Mouse (Mus musculus) natural killer cell, adult 2 months (primary cell): ENCODE measurements around the gene Zfp933.
A peak's percentile ranks its signal among the peaks of the same experiment; 100 is the strongest.
"Not testable (repeated sequence)": the region's sequence is repeated elsewhere in the genome, so short reads cannot be mapped to it uniquely, and the experiment has no call there.

Experiments
- DNase-seq, 2 experiments: peaks; one replicate each; pipeline ENCODE4 v3.0.0; 2022; ENCODE audit warnings: low spot score in 2 of 2

The Zfp933 gene

DNA sequence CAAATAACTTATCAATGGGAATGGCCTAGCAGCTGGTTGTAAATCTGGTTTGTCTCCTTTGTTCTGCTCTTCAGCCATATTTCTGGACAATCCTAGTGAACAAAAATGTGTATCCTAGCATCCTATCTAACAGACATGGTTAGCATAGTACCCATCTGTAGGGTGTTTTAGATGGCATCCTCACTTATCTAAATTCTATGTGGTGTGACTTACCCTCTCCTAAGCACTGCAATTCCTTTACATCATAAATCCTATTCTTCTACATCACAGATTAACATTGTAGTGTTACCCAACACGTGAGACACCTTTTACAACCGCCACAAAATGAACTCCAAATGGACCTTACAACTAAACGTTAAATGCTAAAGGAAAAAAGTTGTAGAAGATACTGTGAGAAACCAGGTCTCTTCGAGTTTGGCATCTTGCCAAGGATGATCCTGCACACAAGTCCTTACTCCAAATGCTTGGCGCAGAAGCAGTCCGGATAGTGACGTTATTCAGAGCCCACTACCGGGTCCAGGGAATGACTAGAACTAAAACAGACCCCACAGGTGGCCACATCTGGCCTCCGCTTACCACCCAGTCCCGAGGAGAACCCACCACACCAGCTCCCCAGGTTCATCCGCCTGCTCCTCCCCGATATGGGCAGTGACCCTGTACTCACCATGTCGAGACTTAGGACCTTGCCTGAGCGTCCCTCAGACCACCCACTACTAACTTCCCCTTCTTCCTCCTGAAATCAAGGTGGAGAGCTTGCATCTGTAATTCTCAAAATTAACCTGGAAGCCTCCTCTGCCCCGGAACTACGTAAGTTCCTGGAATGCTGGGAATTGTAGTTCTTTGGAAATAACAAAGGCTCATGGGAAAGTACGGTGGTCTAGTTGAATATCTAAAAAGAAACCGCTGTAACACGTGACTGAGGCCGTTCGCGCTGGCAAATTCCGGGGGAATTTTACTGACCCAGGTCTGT, at the start of gene Zfp933:
TSS of gene Zfp933 (minus strand) at position 753 of the 970 bp plus-strand sequence.
- DNase-seq, result peak; percentile 69 to 72

DNA sequence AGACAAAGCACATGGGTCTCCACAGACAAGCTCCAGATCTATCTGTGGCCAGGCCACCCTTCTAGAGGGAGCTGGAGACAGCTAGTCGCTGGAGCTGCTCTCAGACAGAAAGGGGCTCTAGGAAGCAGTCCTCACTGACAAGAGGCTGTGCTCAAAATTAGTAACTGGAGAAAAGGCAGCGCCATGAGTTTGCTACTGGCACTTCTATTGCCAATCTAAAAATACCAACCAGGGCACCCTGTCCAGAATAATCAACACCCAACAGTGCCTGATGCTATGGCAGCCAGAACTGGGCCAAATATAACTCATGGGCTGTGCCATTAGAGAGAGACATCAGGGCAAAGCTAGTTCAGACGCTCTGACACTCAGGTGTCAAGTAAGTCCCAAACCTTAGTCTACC, 49.2 kb upstream of the Zfp933 start:
- no peak for DNase-seq

DNA sequence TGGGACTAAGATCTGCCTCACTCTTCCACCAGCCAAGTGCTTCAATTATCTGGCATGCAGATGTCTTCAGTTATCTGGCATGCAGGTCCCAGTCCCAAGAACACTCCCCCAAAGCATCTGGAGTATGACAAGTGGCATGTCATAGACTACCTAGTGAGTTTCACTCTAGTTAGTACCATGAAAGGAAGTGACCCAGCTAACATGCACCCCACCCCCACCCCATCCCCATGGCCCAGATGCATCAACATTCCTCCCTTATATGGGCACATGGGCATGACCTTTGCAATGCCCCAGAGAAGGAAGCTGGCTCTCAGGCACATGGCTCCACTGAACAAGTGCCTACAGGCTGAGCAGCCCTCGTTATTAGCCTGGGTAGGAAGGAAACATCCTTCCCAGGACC, 48.2 kb upstream of the Zfp933 start:
- DNase-seq, result no peak

DNA sequence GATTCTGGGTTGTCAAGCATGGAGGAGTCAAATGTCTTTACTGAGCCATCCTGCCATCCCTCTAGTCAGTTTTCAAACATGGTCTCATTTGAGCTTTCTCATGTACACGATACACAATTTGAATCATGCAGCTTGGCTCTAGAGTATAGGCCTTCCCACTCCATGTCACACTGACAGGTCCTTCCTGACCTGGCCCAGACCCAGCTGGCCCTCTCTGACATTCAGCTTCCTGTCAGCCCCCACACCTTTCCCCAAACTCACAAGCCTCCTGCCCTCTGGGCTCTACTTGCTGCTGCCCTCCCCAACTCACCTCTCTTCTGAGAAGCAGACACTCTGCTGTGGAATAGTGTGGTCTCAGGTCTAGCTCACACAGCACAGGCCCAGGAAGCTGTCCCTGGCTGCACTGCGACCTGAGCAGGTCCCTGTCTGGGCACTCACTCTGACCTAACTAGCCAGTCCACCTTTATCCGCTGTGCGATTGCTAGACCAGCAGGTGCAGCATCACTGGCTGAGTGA, 47.7 kb upstream of the Zfp933 start:
- no peak for DNase-seq

DNA sequence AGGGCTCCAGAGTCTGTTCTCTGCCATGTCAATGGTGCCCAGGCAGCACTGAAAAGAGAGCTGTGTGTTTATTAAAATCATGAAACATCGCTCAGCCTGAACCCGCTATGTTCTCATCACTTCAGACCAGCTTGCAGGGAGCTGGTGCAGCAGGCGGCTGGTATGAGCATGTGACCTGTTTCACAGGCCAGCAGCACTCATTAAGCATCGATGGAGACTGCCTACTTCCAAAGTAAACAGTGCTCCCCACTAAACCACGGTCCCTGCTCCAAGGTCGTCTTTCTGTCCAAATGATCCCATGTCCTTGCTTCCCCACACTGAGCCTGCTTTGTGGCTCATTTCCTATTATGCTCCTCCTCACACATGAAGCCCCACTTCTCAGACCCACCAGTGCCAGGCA, 42.2 kb upstream of the Zfp933 start:
- DNase-seq, result no peak

DNA sequence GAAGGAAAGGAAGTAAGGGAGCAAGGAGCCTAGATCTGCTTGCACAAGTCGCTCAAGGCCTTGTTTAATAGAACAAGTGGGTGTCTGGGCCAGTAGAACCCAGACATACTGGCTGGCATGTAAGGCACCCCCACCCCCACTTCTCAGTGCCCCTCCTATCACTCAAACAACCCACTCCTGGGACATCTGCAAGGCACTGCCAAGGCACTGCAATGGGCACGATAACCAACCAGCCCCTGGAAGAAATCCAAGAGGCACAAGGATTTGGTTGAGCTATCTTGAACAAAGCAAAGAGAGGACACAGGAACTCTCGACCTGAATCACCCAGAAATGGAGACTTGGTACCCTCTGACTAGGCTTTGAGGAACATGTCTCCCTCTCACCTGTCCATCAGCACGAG, 40.1 kb upstream of the Zfp933 start:
- DNase-seq, result no peak

DNA sequence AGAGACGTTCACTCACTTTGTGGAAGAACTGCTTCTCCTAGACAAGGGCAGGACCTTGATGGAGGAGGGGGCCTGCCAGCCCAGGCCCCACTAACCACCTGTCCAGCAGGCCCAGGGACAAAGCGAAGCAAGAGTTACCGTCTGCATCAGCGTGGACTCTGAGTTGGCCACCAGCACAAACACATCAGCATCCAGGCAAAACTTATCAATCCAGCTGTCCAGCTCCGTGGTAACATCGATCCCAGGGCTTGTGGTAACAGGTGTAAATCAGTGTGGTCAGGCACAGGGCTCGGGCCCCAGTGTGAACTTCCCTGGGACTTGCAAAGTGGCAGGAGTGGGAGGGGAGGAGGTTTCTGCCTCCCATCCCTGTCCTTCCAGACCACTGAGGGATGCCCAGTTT, 39.1 kb upstream of the Zfp933 start:
- no peak for DNase-seq

DNA sequence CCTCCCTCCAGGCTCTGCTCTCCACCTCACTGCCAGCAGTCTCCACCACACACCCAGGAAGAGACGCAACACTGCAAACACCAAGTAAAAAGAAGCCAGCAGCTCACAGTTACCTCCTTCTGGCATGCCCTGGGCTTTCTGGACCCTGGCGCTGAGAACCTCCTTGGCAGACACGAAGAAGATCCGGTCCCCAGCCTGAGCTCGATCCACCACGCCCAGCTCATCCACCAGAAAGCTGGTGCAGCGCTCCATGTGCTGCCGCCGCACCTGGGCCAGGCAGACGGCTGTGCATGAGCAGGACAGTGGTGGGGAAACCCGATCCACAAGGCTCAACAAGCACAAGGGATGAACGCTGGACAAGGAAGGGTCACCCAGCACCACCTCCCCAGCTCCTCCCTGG, 38.0 kb upstream of the Zfp933 start:
- DNase-seq, result no peak

DNA sequence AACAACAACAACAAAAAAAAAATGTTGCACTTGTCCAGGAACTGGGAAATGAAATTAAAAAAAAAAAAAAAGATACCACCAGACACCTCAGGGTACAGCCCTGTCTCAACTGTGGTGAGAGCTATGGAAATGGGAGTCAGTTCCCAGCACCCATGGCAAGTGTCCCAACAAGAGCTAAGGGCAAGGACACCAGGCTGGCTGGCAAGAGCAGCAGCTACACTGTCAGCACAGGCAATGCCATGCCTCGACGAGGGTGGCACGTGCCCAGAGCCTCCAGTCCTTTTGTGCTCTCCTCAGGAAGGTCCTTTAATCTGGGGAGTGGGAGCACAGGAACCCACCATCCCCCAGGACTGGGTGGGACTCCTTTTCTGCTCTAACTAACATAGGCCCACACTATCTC, 36.0 kb upstream of the Zfp933 start:
- DNase-seq, result no peak

DNA sequence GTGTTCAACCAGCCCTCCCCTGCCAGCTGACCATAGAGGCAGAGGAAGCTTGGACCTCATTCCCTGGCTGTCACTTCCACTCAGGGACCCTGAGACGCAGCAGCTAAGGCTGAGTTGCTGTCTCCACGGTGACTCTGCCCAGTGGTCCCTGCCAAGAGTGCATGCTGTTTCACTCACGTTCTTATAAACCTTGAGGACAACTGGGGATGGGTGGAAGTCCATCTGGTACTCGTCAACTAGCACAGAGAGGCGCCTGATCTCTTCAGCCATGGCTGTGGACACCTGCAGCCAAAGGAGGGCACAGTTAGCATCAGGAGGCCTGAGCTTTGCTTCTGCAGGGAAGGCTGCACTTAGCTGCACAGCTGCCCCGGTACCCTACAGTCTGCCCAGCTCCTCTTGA, 34.9 kb upstream of the Zfp933 start:
- no peak for DNase-seq

DNA sequence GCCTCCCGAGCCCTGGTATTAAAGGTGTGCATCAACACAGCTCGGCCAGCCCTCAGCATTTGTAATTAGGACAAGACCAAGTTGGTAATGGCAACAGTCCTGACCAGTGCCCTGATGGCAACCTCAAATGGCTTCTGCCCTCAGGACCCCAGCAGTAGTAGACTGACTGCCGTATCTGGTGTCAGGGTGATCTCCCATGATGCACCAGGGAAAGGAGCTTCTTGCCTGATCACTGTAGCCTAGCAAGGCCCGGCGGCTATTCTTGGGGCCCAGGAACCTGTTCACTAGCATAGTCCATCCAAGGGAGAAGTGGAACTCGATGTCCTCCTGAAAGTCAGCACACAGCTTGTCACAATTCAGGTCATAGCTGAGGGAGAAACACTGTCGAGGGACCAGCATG, 33.6 kb upstream of the Zfp933 start:
- DNase-seq, result no peak

DNA sequence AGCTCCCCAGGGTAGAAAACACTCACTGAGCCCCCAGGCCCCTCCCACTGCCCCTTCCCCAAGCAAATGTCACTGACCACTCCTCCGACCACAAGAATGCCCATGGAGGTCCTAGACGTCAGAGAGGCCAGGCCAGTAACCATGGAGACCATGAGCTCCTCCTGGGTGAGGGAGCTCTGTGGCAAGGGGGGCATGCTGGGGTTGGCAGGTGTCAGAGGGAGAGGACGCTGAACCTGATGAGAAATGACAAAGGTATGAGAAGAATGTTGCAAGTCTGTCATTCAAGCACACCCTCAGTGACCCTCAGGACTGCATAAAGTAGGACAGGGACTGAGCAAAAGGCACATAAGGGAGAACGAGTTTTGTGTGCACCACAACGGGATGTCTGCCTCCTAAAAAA, 31.7 kb upstream of the Zfp933 start:
- no peak for DNase-seq

DNA sequence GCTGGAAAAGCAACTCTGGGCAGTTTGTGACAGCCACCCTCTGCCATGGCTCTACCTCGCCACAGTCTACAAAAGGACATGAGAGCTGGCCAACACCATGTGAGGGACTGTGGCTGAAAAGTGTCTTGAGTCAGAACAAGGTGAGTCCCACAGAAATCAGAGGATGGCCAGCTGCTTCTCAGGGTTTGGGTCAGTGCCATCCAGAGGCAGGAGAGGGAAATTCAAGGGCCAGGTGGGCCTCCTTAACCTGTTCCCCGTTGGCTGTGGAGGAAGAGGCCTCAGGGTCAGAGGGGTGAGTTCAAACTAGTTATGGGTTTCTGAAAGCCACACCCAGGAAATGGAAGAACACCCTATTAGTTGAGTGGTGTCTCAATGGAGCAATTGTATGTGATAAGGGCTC, 31.3 kb upstream of the Zfp933 start:
- DNase-seq, result no peak

DNA sequence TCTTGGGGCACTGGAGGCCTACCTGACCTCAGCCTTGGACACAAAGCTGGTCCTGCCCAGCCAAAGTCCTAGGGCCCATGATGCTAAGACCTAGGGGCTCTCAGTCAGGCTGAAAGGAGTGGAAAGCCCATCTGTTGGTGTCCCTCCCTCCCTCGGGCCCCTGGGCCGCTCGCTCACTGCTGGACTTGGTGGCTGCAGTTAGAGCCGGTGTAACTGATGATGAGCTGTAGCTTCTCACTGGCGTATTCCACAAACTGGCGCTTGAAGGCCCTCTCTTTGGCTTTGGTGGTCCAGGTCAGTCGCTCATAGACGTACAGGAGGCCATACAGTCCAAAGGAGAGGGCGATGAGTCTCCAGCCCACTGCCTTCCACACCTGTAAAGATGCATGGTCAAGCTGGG, 30.4 kb upstream of the Zfp933 start:
- no peak for DNase-seq

DNA sequence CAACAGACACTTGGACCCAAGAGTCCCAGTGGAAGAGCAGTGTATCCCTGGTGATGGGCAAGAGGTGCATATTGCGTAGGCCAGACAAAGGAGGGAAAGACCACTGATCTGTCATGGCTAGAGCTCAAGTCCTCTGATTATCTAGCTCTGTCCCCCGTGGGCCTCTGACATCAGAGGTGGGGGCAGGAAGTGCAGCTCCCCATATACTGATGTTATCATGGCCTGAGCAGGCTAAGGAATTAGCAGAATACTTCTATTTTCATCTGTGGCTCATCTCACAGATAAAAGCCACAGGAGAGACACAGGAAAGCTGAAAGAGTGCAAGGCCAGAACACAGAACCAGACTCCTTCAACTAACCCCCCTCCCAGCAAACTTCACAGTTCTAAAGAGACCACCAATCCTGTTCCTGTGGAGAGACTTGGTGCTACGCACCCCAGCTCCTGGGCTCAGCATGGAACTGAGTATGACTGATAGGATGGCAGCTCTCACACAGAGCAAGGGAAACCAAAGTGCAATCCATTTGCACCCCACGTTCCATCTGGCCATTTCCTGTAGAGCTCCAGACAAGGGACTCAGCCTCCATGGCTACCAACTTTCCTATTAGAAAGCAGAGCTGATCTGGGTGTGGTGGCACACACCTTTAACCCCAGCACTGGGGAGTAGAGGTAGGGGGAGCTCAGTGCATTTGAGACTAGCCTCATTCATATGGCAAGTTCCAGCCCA, 27.8 kb upstream of the Zfp933 start:
- no peak for DNase-seq

DNA sequence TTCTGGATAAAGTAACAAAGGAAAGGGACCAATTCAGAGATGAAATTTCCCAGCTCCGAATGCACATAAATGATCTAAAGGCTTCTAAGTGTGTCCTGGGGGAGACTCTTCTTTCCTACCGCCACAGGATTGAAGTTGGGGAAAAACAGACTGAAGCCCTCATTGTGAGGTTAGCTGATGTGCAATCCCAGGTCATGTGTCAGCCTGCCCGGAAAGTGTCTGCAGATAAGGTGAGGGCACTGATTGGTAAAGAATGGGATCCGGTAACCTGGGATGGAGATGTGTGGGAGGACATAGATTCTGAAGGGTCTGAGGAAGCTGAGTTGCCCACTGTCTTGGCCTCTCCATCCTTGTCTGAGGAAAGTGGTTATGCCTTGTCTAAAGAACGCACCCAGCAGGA, 21.1 kb upstream of the Zfp933 start:
- DNase-seq, result no peak

DNA sequence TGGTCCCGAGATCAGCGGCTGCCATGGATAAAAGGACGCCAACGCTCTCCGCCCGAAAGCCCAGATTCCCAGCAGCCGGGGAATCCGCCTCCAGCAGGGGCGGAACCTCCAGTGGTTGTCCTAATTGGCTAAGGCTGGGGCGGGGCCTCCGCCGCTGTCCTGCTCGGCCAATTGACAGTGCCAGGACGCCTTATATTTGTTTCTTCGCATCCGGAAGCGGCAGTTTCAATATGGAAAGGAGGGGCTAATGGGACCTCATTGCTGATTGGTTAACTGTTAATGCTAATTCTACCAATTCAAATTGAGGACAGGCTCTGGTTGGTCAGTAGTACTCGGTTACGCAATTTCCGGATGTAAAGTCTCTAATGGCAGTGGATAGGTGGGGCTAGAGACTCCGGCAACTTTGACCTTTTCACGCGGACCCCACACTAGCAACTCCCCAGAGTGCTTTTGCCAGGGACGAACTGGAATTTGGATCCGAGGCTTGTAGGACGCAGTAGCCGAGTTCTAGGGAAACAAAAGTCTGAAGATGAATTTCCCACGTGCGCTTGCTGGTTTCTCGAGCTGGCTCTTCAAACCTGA, 20.4 kb upstream of the Zfp933 start, which contains the start of the genes Miip and Fv1:
TSS of gene Miip (minus strand) at position 367 of the 582 bp plus-strand sequence.
TSS of gene Fv1 (plus strand) at position 530 of the 582 bp plus-strand sequence.
- peak; percentile 94 for DNase-seq

DNA sequence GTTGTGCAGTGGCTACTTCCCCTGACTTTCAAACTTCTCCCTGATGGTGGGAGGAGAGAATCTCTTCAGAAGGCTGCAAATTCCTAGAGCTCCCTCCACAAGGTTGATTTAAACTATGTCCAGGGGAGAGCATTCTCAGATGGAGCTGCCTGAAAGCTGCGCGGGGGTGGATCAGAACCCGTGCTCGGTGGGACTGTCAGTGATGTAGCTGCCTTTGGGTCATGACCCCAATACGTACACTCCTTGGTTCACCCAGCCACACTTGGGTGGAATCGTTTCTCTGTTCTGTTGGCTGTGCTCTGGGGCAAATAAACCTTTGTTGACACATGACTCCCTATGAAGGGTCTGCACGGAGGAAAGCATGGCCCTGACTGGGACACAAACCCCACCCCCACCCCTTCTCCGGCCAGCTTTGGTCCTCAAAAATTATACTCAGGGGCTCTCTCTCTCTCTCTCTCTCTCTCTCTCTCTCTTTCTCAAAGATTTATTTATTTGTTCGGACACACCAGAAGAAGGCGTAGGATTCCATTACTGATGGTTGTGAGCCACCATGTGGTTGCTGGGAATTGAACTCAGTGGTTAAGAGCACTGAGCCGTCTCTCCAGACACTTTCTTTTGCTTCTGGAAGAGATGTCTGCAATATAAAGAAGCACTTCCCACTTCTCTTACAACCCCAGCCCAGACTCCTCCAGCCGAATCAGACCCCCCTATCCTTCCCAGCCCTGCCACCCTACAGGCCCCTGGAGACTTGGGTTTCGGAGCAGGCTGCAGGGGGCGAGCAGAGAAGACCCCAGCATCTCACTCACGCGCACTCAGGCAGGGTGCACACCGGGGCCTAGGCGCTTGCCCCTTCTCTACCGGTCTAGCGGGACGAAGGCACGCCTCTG, 19.6 kb upstream of the Zfp933 start:
- no peak for DNase-seq

DNA sequence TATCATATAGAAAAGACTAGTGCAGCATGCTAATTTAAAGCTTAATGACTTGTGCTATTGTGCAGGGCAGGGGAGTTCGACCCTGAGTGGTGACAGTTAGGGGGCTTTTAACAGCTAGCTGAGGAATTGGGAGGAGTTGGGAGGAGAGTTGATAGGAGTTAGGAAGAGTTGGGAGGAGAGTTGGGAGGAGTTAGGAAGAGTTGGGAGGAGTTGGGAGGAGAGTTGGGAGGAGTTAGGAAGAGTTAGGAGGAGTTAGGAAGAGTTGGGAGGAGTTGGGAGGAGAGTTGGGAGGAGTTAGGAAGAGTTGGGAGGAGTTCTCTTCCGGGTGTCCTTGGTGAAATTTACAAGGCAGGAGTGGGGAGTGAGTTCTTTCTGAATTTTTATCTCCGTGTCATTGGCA, 18.6 kb upstream of the Zfp933 start:
- not testable (repeated sequence) for DNase-seq

DNA sequence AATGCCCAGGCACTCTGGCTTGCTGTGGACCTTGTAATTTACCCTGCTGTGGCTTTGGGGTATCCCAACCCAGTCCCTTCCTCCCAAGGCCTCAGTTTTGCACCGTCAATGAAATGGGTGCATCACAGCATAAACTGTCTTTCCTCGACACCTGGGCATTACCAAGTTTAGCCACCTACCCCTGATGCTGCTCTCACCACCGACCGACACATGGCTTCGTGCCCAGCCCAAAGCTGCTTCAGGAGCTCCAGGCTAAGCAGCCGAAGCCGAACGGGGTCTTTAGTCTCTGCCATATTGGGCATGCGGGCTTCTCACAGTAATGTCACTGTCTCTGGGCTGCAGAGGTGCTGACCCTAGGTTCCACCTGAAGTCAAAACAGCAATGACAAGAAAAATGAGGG, 17.9 kb upstream of the Zfp933 start:
- no peak for DNase-seq

DNA sequence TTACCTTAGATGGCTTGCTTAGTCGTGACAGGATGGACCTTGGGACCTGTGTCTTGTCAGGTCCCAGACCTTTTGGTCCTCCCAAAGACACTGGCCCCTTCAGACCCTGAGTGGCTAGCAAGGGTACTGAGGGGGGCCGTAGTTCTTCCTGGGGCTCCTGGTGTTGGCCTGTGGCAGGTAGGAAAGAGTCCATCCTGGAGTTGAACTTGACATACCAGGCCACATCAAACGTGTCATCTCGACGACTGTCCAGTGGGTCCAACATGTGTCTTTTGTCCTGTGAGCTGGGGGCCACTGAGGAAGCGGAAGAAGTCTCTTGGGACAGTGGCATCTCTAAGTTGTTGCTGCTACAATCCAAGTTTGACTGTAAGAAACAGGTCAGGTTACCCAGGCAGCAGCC, 17.5 kb upstream of the Zfp933 start:
- DNase-seq, result no peak
